Mouse (Mus musculus) lung, embryonic 14.5 days (tissue): ENCODE data around the gene Tead1. TPM values are rescaled to one million over a fixed set of nuclear protein-coding genes. Genes with fewer than 3 reads are reported as not detected.

ENCODE experiments used
- ATAC-seq: fragments of 200-750 bp; cut with Nextera tagmentation; 2 replicates; pipeline ENCODE4 v1.8.0; 2017; ENCODE audit warnings: mild to moderate bottlenecking, moderate TSS enrichment, moderate library complexity; ENCODE audit not compliant: insufficient read depth
- DNase-seq: peaks from one replicate; pipeline ENCODE4 v3.0.0-alpha.2; 2015
- H3K27ac ChIP-seq: fragments of 300-500 bp; sonication (generic); 2 replicates; pipeline ENCODE4 v1.5.1; 2014; ENCODE audit warnings: low read depth, mild to moderate bottlenecking, moderate library complexity
- H3K27me3 ChIP-seq: fragments of 300-500 bp; sonication (generic); 2 replicates; pipeline ENCODE4 v1.6.1; 2014; ENCODE audit warnings: low read length, control low read depth; ENCODE audit not compliant: insufficient read depth
- H3K36me3 ChIP-seq: fragments of 300-500 bp; sonication (generic); 2 replicates; pipeline ENCODE4 v1.6.1; 2014; ENCODE audit warnings: control low read depth; ENCODE audit not compliant: insufficient read depth
- H3K4me1 ChIP-seq: fragments of 300-500 bp; sonication (generic); 2 replicates; pipeline ENCODE4 v1.6.1; 2014; ENCODE audit warnings: antibody characterized with exemption, control low read depth; ENCODE audit not compliant: insufficient read depth
- H3K4me2 ChIP-seq: fragments of 300-500 bp; sonication (generic); 2 replicates; pipeline ENCODE4 v1.6.1; 2014; ENCODE audit warnings: mild to moderate bottlenecking
- H3K4me3 ChIP-seq: fragments of 300-500 bp; sonication (generic); 2 replicates; pipeline ENCODE4 v1.5.1; 2014; ENCODE audit warnings: low read depth, low read length
- H3K9ac ChIP-seq: fragments of 300-500 bp; sonication (generic); 2 replicates; pipeline ENCODE4 v1.6.1; 2014
- H3K9me3 ChIP-seq: fragments of 300-500 bp; sonication (generic); 2 replicates; pipeline ENCODE4 v1.6.1; 2016; ENCODE audit warnings: low read depth, low read length, control low read depth
- CTCF ChIP-seq: IDR thresholded peaks from 2 replicates; pipeline ENCODE4 v1.5.1; 2016; ENCODE audit warnings: antibody characterized with exemption, low read depth
- WGBS: fragments of 180-500 bp; shearing (Covaris S2); extraction: QIAGEN DNeasy Blood & Tissue Kit; methylation state at CpG from one replicate; pipeline ENCODE4 v1.1.7; 2014; 5-methylcytosine and 5-hydroxymethylcytosine counted together
- polyA plus RNA-seq: library from polyadenylated mRNA; unstranded; fragments of >200 nt; fragmentation: Nextera tagmentation; extraction: Ambion mirVana; gene quantifications from 2 replicates; pipeline ENCODE4 v1.2.1, GENCODE M21; 2014

The Tead1 gene
- polyA plus RNA-seq, 1 experiment from 2014 or later = 27.6 TPM

DNA sequence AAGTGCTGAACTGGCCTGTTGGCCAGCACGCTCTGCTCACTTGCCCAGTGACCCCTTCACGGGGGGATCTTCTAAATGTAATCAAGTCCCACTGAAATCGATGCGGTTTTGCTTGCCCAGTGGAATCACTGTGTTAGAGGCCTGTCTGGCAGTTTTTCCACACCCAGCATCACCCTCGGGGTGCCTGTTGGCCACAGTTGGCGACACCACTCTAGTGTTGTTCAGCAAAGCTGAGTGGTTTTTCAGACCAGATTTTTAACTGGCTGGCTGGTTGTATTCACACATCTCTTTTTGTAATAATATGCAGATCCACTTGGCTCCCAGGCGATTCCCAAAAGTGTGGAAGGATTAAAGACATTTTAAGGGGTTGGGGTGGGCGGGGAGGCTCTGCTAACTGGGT lies 161.8 kb downstream of the Tead1 start:
- Histone ChIP-seq H3K4me3 (no peak overlapping the region), H3K36me3 (no peaks in the 10 kb centered on the region; the same call in 1 of the 2 replicates), H3K27ac (no peak overlapping the region), H3K4me2 (no peak overlapping the region), H3K4me1 (no peaks in the 10 kb centered on the region), H3K27me3 (no peaks in the 10 kb centered on the region), H3K9ac (no peak overlapping the region), H3K9me3 (no peaks in the 10 kb centered on the region)
- WGBS = 58% methylated on average over 8 of the region's 8 CpGs
- ATAC-seq (no peak), DNase-seq (no peak)
- no peak for TF ChIP-seq CTCF

DNA sequence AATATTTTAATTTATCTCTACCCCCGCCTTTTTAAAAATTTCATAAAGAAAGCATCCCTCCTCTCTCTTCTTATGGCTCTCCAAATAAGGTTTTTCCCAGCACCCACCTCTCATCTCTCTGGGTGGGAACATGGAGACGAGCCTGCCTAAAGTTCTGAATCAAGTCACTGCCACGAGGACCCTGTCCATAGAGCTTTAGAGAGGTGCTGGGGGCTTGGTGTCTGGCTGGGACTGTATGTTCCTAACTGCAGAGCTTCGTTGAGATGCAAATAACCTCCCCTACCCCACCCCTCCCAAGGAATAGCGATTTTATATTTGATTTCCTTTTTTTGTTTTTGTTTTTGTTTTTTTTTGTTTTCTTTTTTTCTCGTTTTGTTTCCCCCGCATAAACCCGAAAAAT lies 162.4 kb downstream of the Tead1 start:
- Histone ChIP-seq H3K27me3 (no peaks in the 10 kb centered on the region), H3K4me3 (no peak overlapping the region), H3K4me2 (peak overlapping the region; percentile 21; the same call in 1 of the 2 replicates), H3K27ac (no peak overlapping the region), H3K4me1 (no peaks in the 10 kb centered on the region), H3K9ac (no peak overlapping the region), H3K36me3 (no peaks in the 10 kb centered on the region; the same call in 1 of the 2 replicates), H3K9me3 (no peaks in the 10 kb centered on the region)
- TF ChIP-seq CTCF = no peak
- DNase-seq = no peak
- WGBS = 41% methylated on average over 8 of the region's 8 CpGs
- no peak for ATAC-seq

DNA sequence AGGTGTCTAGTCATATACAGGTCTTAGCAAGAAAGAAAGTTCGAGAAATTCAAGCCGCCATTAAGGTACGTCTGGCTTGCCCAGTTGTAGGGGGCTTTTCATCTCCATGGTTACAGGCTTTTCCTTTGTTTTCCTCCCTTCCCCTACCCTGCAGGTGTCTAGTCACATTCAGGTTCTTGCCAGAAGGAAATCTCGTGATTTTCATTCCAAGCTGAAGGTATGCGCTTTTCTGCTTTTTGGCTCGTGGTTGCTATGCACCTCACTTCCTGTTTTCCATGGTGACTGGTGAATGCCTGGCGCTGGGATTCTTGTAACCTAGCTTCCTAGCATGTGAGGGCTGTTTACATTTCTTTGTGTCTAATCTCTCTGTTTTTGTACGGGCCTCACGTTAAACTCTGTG lies 162.8 kb downstream of the Tead1 start:
- peak; percentile 73 for ATAC-seq
- Histone ChIP-seq H3K27ac (peak overlapping the region; percentile 40; the same call in 1 of the 2 replicates), H3K4me2 (peak overlapping the region; percentile 27; the same call in 1 of the 2 replicates), H3K4me1 (no peaks in the 10 kb centered on the region), H3K4me3 (no peak overlapping the region), H3K36me3 (no peaks in the 10 kb centered on the region; the same call in 1 of the 2 replicates), H3K9me3 (no peaks in the 10 kb centered on the region), H3K27me3 (no peaks in the 10 kb centered on the region), H3K9ac (no peak overlapping the region)
- no peak for TF ChIP-seq CTCF
- DNase-seq = peak; percentile 73
- 22% methylated on average over 9 of the region's 9 CpGs for WGBS

DNA sequence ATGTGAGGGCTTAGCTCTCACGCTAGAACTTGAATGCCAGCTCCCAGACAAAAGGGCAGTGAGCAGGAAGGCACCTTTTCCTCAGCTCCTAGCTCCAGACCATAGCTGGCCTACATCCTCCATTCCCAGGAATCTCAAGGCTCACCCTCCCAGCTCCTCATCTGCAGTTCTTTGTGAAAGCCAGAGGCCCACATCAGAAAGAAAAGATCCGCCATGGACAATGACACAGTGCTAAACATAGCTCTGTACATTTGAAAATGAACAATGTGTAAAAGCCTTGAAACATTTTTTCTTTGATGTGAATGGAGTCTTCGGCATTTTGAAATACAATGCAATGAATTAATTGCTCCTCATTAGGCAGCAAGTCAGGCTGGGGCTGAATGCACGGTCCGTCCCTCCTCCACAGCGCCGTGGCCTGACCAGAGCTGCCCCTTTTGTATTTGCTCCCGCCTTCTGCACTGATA lies 172.2 kb downstream of the Tead1 start:
- Histone ChIP-seq H3K4me1 (peaks cover 17% of the 10 kb centered on the region), H3K4me3 (no peak overlapping the region), H3K36me3 (0 out of 2 replicates have a peak, but pooled peaks cover 7% of the 10 kb centered on the region), H3K9me3 (no peaks in the 10 kb centered on the region), H3K9ac (no peak overlapping the region), H3K4me2 (no peak overlapping the region), H3K27me3 (no peaks in the 10 kb centered on the region), H3K27ac (peak overlapping the region; percentile 44; the same call in 1 of the 2 replicates)
- no peak for DNase-seq
- 33% methylated on average over 8 of the region's 8 CpGs for WGBS
- no peak for TF ChIP-seq CTCF
- no peak for ATAC-seq

DNA sequence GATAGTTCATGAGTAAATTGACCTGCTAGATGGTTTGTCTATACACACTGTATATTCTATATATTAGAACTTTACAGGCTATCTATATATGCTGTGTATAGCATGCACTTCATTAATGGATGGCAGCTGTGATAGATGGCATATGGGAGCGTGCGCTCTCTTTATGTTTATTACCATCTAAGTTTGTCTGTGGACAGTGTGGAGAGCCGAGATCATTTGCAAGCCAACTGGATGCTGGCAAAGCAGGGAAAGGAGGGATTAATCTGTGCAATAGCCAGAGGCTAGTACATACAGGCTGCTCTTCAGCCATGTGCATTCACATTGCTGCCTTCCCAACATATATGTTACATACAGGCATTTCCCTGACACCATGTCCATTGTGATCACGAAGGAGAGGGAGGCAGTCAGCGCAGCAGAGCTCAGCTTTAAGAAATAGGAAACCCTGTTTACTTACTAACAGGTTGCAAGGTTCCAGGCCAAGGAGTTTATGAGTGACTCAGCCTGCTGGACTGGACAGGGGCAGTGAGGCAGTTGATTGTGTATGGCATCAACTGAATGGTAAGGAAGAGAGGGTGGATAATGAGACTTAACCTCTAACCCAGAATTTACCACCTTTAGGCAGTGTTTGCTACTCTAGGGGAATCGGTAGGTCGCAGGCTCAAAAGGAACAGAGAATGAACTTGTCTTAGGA lies 173.2 kb downstream of the Tead1 start:
- Histone ChIP-seq H3K4me1 (peaks cover 17% of the 10 kb centered on the region), H3K9ac (no peak overlapping the region), H3K27me3 (no peaks in the 10 kb centered on the region), H3K27ac (no peak overlapping the region), H3K4me2 (no peak overlapping the region), H3K9me3 (no peaks in the 10 kb centered on the region), H3K4me3 (no peak overlapping the region), H3K36me3 (0 out of 2 replicates have a peak, but pooled peaks cover 12% of the 10 kb centered on the region)
- ATAC-seq (no peak), DNase-seq (no peak)
- TF ChIP-seq CTCF = no peak
- 45% methylated on average over 7 of the region's 7 CpGs for WGBS

DNA sequence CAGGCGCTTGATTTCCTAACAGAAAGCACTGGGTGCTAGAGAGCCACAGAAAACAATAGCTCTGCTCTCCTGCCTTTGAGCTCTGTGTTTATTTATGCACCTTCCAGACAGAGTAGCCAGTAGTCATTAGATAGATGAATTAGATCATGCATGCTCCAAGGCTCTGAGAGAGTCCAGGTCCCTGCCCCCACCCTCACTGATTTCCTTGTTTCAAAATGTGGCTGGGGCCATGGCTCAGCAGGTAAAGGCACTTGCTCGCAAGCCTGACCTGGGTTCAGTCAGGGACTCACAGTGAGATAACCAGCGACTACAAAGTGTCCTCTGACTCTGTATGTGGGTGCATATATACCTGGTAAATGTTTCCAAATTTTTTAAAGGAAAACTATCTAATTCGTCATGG lies 174.7 kb downstream of the Tead1 start:
- 54% methylated on average over 4 of the region's 4 CpGs for WGBS
- Histone ChIP-seq H3K4me1 (peaks cover 17% of the 10 kb centered on the region), H3K4me2 (no peak overlapping the region), H3K27me3 (no peaks in the 10 kb centered on the region), H3K9me3 (no peaks in the 10 kb centered on the region), H3K36me3 (peaks cover 22% of the 10 kb centered on the region), H3K4me3 (no peak overlapping the region), H3K27ac (no peak overlapping the region), H3K9ac (no peak overlapping the region)
- no peak for TF ChIP-seq CTCF
- ATAC-seq (no peak), DNase-seq (no peak)

DNA sequence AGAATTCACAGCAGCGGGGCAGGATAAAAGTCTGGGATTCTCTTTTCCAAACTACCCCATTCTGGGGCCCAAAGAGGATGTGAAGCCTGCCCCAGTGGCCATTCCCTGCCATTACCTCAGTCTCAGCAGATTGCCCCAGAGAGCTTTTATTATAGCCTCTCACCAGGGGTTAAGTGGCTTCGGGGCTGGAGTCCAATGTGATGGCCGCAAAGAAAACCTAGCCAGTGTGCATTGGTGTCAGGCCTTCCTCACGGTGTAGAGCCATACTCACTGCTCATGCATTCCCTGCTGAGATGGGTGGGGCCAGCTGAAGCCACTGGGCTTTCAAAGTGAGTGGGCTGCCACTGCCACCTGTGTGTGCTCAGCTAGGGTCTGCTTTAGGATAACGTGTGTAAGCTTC lies 175.4 kb downstream of the Tead1 start:
- Histone ChIP-seq H3K4me1 (peaks cover 17% of the 10 kb centered on the region), H3K27ac (no peak overlapping the region), H3K27me3 (no peaks in the 10 kb centered on the region), H3K9ac (no peak overlapping the region), H3K4me3 (no peak overlapping the region), H3K4me2 (no peak overlapping the region), H3K36me3 (peaks cover 19% of the 10 kb centered on the region), H3K9me3 (no peaks in the 10 kb centered on the region)
- TF ChIP-seq CTCF = peak; percentile 32
- DNase-seq (no peak), ATAC-seq (no peak)
- WGBS = 40% methylated on average over 5 of the region's 5 CpGs
